Mouse (Mus musculus): ENCODE results near the gene Fnip1. TPM values are rescaled to one million over a fixed set of nuclear protein-coding genes. Genes with fewer than 3 reads are reported as not detected.
A peak's percentile ranks its signal among the peaks of the same experiment; 100 is the strongest.
"Not testable (repeated sequence)": the region's sequence is repeated elsewhere in the genome, so short reads cannot be mapped to it uniquely, and the experiment has no call there.

The Fnip1 gene
- polyA plus RNA-seq (2014; fragmentation: Nextera tagmentation; extraction: Ambion mirVana) = 9.0 and 12.6 TPM in 2 replicates

DNA sequence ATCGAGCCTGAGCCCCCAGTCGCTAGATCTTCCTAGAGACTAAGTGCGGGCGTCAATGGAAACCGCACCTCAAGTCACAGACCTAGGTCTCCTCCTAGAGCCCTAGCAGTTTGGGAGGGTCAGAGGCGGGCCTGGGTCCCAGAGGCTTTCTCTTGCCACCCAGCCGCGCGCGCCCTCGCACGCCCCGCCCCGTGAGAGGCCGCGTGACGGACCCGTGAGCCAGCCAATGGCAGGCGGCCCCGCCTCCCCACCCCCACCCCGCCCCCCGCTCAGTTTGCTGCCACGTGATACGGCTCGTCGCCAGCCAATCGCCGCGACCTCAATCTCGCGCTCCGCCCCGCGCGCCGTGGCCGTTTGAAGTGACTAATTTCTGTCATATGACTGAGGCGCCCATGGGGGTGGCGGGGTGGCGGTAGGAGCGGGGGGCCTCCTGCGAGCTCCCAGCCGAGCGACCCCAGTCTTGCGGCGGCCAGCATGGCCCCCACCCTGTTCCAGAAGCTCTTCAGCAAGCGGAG is at the start of gene Fnip1:
Gene Fnip1 (plus strand): TSS at position 377 of the 515 bp plus-strand sequence.
- H3K27ac ChIP-seq (ENCODE audit: low read depth, low read length) = peak within 1 kb of the TSS; percentile 79; the same call in 1 of the 2 replicates
- 1% methylated on average over 41 of the region's 47 CpGs for WGBS
- H3K9me3 ChIP-seq (ENCODE audit: control insufficient read depth, low read length) = no peaks in the 10 kb centered on the region
- no peaks in the 10 kb centered on the region for H3K27me3 ChIP-seq (ENCODE audit: control insufficient read depth, insufficient read depth, low read length)
- H3K4me1 ChIP-seq (ENCODE audit: control insufficient read depth, insufficient read depth, low read length) = no peaks in the 10 kb centered on the region
- H3K36me3 ChIP-seq (ENCODE audit: control insufficient read depth, insufficient read depth, low read length) = no peaks in the 10 kb centered on the region
- H3K4me3 ChIP-seq (ENCODE audit: low read length) = peak within 1 kb of the TSS; percentile 72
- peak within 1 kb of the TSS; percentile 86 for H3K9ac ChIP-seq (ENCODE audit: low read depth, low read length)
- H3K4me2 ChIP-seq (replicated peaks; ENCODE audit: low read depth, low read length) = peak within 1 kb of the TSS; percentile 55
- peak; percentile 98 for ATAC-seq (ENCODE audit: low FRiP score, low TSS enrichment)

DNA sequence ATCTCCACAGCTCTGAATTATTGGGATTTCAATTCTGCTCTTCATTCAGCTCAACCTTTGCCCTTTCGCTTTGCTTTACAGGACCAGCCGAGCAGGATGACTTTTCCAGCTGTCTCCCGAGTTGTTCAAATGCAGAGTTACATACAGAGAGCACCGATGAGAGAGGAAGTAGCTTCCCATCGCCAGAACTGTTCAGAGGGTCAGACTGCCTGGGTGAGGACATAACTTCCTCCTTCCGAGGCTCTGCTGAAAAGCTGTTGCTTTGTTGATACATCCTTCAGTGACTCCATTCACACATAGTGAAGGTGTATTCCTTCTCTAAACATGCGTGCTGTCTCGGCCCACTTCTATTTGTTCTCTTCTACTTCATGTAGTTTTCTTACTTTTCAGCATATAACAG is 47.6 kb upstream of the Fnip1 start:
- H3K27ac ChIP-seq (ENCODE audit: low read depth, low read length) = no peak overlapping the region
- H3K27me3 ChIP-seq (ENCODE audit: control insufficient read depth, insufficient read depth, low read length) = no peaks in the 10 kb centered on the region
- H3K9ac ChIP-seq (ENCODE audit: low read depth, low read length) = no peak overlapping the region
- no peak overlapping the region for H3K4me3 ChIP-seq (ENCODE audit: low read length)
- H3K36me3 ChIP-seq (ENCODE audit: control insufficient read depth, insufficient read depth, low read length) = no peaks in the 10 kb centered on the region
- H3K9me3 ChIP-seq (ENCODE audit: control insufficient read depth, low read length) = no peaks in the 10 kb centered on the region
- no peaks in the 10 kb centered on the region for H3K4me1 ChIP-seq (ENCODE audit: control insufficient read depth, insufficient read depth, low read length)
- WGBS = 65% methylated on average over 8 of the region's 8 CpGs
- H3K4me2 ChIP-seq (replicated peaks; ENCODE audit: low read depth, low read length) = no peak overlapping the region
- ATAC-seq (ENCODE audit: low FRiP score, low TSS enrichment) = no peak

GRCm38 (mm10) chr11:54391326-54391725 is 46.7 kb upstream of the Fnip1 start:
- Histone ChIP-seq H3K4me2 (replicated peaks; ENCODE audit: low read depth, low read length) (no peak overlapping the region), H3K27ac (ENCODE audit: low read depth, low read length) (no peak overlapping the region), H3K27me3 (ENCODE audit: control insufficient read depth, insufficient read depth, low read length) (no peaks in the 10 kb centered on the region), H3K4me3 (ENCODE audit: low read length) (no peak overlapping the region), H3K36me3 (ENCODE audit: control insufficient read depth, insufficient read depth, low read length) (no peaks in the 10 kb centered on the region), H3K4me1 (ENCODE audit: control insufficient read depth, insufficient read depth, low read length) (no peaks in the 10 kb centered on the region), H3K9ac (ENCODE audit: low read depth, low read length) (no peak overlapping the region), H3K9me3 (ENCODE audit: control insufficient read depth, low read length) (no peaks in the 10 kb centered on the region)
- no peak for ATAC-seq (ENCODE audit: low FRiP score, low TSS enrichment)
- 88% methylated on average over 4 of the region's 4 CpGs for WGBS

- Histone ChIP-seq H3K27ac (ENCODE audit: low read depth, low read length) (no peak overlapping the region), H3K9me3 (ENCODE audit: control insufficient read depth, low read length) (no peaks in the 10 kb centered on the region), H3K36me3 (ENCODE audit: control insufficient read depth, insufficient read depth, low read length) (no peaks in the 10 kb centered on the region), H3K27me3 (ENCODE audit: control insufficient read depth, insufficient read depth, low read length) (no peaks in the 10 kb centered on the region), H3K9ac (ENCODE audit: low read depth, low read length) (no peak overlapping the region), H3K4me3 (ENCODE audit: low read length) (no peak overlapping the region), H3K4me1 (ENCODE audit: control insufficient read depth, insufficient read depth, low read length) (no peaks in the 10 kb centered on the region), H3K4me2 (replicated peaks; ENCODE audit: low read depth, low read length) (no peak overlapping the region)
- 86% methylated on average over 1 of the region's 1 CpGs for WGBS
- ATAC-seq (ENCODE audit: low FRiP score, low TSS enrichment) = no peak
These were observed 41.3 kb upstream of the Fnip1 start for GRCm38 (mm10) chr11:54396686-54397085.

DNA sequence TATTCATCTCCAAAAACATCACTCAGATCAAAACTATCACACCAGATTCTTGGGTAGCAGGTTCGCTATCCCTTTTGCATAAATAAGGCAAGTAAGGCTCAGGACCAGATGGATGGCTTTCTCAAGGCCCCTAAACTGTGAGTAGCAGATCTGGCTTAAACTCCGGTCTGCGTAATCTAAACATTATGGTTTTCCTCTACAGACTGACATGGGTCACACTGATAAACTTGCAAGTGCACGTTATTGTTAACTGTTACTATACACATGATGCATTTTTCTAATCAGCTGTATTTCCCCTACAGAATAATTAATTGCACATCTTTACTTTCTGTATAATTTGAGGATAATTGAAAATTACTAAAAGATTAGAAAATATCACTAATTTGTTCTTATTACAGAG is 39.9 kb upstream of the Fnip1 start:
- Histone ChIP-seq H3K4me3 (ENCODE audit: low read length) (no peak overlapping the region), H3K27me3 (ENCODE audit: control insufficient read depth, insufficient read depth, low read length) (no peaks in the 10 kb centered on the region), H3K4me1 (ENCODE audit: control insufficient read depth, insufficient read depth, low read length) (no peaks in the 10 kb centered on the region), H3K9me3 (ENCODE audit: control insufficient read depth, low read length) (no peaks in the 10 kb centered on the region), H3K4me2 (replicated peaks; ENCODE audit: low read depth, low read length) (no peak overlapping the region), H3K9ac (ENCODE audit: low read depth, low read length) (no peak overlapping the region), H3K36me3 (ENCODE audit: control insufficient read depth, insufficient read depth, low read length) (no peaks in the 10 kb centered on the region), H3K27ac (ENCODE audit: low read depth, low read length) (no peak overlapping the region)
- ATAC-seq (ENCODE audit: low FRiP score, low TSS enrichment) = no peak
- 82% methylated on average over 4 of the region's 4 CpGs for WGBS

DNA sequence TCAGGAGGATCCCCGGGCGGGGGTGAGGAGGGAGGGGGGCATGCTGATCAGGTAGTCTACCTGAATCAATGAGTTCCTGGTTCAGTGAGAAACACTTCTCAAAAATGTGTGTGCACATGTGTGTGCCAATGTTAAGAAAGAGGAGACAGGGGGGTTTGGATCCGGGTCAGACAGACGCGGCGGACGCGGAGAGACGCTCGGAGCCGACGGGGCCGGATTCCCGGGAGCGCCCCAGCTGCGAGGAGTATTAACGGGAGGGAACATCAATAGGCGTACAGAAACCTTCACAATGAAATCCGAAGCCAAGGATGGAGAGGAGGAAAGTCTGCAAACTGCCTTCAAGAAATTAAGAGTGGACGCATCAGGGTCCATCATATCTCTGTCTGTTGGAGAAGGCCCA is 37.2 kb upstream of the Fnip1 start:
- H3K27me3 ChIP-seq (ENCODE audit: control insufficient read depth, insufficient read depth, low read length); H3K4me3 ChIP-seq (ENCODE audit: low read length); H3K36me3 ChIP-seq (ENCODE audit: control insufficient read depth, insufficient read depth, low read length); H3K9ac ChIP-seq (ENCODE audit: low read depth, low read length); H3K27ac ChIP-seq (ENCODE audit: low read depth, low read length); ATAC-seq (ENCODE audit: low FRiP score, low TSS enrichment); H3K4me2 ChIP-seq (replicated peaks; ENCODE audit: low read depth, low read length); H3K9me3 ChIP-seq (ENCODE audit: control insufficient read depth, low read length); H3K4me1 ChIP-seq (ENCODE audit: control insufficient read depth, insufficient read depth, low read length): not testable (repeated sequence)
- WGBS = 93% methylated on average over 20 of the region's 20 CpGs

DNA sequence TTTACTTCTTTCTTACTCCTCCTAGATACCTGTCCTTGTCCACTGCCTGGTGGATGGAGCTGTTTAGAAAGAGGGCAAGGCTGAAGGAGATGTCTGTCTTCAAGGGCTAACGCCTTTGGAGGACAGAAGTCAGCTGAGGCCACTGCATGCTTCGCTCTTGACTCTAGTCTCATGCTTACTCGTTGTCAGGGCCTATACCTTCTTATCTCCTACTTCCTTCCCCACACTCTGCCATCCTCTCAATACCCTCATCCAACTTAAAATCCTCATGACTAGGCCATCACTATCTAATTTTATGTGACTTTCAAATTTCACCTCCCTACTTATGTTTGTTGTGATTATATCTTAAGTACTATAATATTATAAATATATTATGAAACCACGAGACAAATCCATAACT is 33.1 kb upstream of the Fnip1 start:
- Histone ChIP-seq H3K27ac (ENCODE audit: low read depth, low read length) (no peak overlapping the region), H3K36me3 (ENCODE audit: control insufficient read depth, insufficient read depth, low read length) (no peaks in the 10 kb centered on the region), H3K4me2 (replicated peaks; ENCODE audit: low read depth, low read length) (no peak overlapping the region), H3K4me3 (ENCODE audit: low read length) (no peak overlapping the region), H3K4me1 (ENCODE audit: control insufficient read depth, insufficient read depth, low read length) (no peaks in the 10 kb centered on the region), H3K9me3 (ENCODE audit: control insufficient read depth, low read length) (no peaks in the 10 kb centered on the region), H3K27me3 (ENCODE audit: control insufficient read depth, insufficient read depth, low read length) (no peaks in the 10 kb centered on the region), H3K9ac (ENCODE audit: low read depth, low read length) (no peak overlapping the region)
- 83% methylated on average over 4 of the region's 4 CpGs for whole genome bisulfite sequencing
- ATAC-seq (ENCODE audit: low FRiP score, low TSS enrichment) = no peak

DNA sequence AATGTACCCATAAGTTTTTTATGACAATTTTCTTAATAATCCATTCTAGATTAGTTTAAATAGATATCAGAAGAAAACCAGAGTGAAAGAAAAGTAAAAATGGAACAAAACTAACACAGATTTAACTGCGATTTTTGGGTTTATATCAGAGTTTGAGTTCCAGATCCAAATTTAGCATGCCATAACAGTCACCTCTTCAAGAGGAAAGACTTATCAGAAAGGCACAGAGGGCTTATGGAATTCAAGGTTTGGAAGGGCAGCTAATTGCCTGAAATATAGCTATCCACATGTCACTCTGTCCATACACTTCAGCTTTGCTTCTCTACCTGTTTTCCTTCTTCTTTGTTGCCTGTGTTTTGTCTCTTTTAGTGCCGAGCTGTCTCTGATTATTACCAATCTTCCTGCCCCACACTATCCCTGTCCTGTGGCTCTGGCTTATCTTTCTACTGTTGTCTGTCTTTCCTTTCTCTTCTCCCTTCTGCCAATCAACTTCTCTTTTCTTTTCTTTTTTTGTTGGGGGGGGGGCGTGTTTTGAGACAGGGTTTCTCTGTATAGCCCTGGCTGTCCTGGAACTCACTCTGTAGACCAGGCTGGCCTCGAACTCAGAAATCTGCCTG is 31.0 kb upstream of the Fnip1 start:
- Histone ChIP-seq H3K9ac (ENCODE audit: low read depth, low read length) (no peak overlapping the region), H3K4me3 (ENCODE audit: low read length) (no peak overlapping the region), H3K27ac (ENCODE audit: low read depth, low read length) (no peak overlapping the region), H3K4me1 (ENCODE audit: control insufficient read depth, insufficient read depth, low read length) (no peaks in the 10 kb centered on the region), H3K36me3 (ENCODE audit: control insufficient read depth, insufficient read depth, low read length) (no peaks in the 10 kb centered on the region), H3K27me3 (ENCODE audit: control insufficient read depth, insufficient read depth, low read length) (no peaks in the 10 kb centered on the region), H3K9me3 (ENCODE audit: control insufficient read depth, low read length) (no peaks in the 10 kb centered on the region), H3K4me2 (replicated peaks; ENCODE audit: low read depth, low read length) (no peak overlapping the region)
- 80% methylated on average over 4 of the region's 4 CpGs for WGBS
- ATAC-seq (ENCODE audit: low FRiP score, low TSS enrichment) = no peak

DNA sequence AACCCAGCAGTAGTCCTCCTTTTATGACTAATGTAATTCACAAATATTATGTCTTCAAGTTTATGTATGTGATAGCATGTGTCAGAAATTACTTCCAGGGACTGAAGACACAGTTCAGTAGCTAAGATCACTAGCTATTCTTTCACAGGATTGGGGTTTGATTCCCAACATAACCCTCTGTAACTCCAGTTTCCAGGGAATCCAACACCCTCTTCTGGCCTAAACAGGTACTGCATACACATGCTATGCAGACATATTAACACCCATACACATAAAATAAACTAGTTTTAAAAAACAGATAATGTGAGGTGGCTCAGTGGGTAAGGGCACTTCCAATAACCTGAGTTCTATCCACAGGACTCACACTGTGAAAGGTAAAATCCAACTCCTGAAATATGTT is 27.4 kb upstream of the Fnip1 start:
- ATAC-seq (ENCODE audit: low FRiP score, low TSS enrichment) = no peak
- no peak overlapping the region for H3K27ac ChIP-seq (ENCODE audit: low read depth, low read length)
- no peak overlapping the region for H3K4me2 ChIP-seq (replicated peaks; ENCODE audit: low read depth, low read length)

More for the DNA sequence above, 27.4 kb upstream of the Fnip1 start:
- no peak overlapping the region for H3K4me3 ChIP-seq (ENCODE audit: low read length)
- H3K27me3 ChIP-seq (ENCODE audit: control insufficient read depth, insufficient read depth, low read length) = no peaks in the 10 kb centered on the region
- no peaks in the 10 kb centered on the region for H3K4me1 ChIP-seq (ENCODE audit: control insufficient read depth, insufficient read depth, low read length)
- no peaks in the 10 kb centered on the region for H3K36me3 ChIP-seq (ENCODE audit: control insufficient read depth, insufficient read depth, low read length)
- H3K9ac ChIP-seq (ENCODE audit: low read depth, low read length) = no peak overlapping the region
- H3K9me3 ChIP-seq (ENCODE audit: control insufficient read depth, low read length) = no peaks in the 10 kb centered on the region

All from kidney, embryonic 14.5 days (tissue).